Mouse (Mus musculus): Measurements from ENCODE around the gene Adgrb3.

DNA sequence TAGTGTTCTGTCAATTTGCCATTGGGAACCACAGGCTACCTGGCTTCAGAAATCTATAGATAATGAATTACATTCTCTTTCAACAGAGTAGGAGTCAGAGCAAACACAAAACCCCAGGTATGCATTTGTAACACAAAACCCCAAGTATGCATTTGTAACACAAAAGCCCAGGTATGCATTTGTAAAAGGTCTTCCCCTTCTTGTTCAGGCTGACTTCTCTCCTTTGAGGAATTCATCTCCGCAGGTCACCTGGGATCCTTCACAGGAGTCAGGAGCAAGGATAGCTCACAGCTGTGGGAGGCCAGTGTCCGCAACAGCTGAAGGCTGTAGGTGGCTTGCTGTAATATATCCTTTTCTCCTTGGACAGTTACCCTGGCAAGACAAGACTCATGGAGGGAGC is 647.6 kb downstream of the Adgrb3 start:
- TF ChIP-seq POLR2A (IDR thresholded peaks at IDR 0.05; ENCODE audit: low read depth, low read length) (no peak), CTCF (IDR thresholded peaks at IDR 0.05; ENCODE audit: extremely low read depth, insufficient read depth, insufficient read length, insufficient replicate concordance) (no peak)
